Mouse (Mus musculus) c-Kit-positive CD71-positive TER-119-negative erythroid progenitor cells, embryonic 14.5 days (primary cell): ENCODE measurements around the gene Ace3.

Source experiments
- DNase-seq: peaks from one replicate; pipeline ENCODE4 v3.0.0-alpha.2; 2013; ENCODE audit warnings: low read depth

The Ace3 gene

GRCm38 (mm10) chr11:106044349-106044748 lies 49.9 kb downstream of the Ace3 start:
- DNase-seq, result no peak

- no peak for DNase-seq
These were observed 50.8 kb downstream of the Ace3 start for GRCm38 (mm10) chr11:106045256-106045655.

DNA sequence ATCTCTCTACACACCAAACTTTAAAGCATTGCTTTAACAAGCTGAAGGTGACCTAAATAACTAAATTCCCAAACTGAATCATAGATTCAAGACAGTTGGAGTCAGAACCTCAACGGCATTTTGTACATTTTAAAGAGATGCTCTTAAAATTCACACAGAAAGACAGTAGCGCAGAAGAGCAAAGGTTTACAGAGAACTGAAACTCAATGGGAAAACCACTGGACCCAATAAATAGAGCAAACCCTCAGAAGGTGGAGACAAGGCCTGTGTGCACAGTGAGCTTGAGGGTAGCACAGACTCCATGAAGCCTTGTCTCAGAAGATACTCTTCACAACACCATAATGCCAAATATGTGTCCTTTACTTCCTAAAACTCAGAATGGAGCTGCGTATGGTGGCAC lies 51.3 kb downstream of the Ace3 start:
- no peak for DNase-seq

GRCm38 (mm10) chr11:106046584-106046983 lies 52.1 kb downstream of the Ace3 start:
- no peak for DNase-seq

GRCm38 (mm10) chr11:106053921-106054320 lies 59.4 kb downstream of the Ace3 start:
- no peak for DNase-seq

DNA sequence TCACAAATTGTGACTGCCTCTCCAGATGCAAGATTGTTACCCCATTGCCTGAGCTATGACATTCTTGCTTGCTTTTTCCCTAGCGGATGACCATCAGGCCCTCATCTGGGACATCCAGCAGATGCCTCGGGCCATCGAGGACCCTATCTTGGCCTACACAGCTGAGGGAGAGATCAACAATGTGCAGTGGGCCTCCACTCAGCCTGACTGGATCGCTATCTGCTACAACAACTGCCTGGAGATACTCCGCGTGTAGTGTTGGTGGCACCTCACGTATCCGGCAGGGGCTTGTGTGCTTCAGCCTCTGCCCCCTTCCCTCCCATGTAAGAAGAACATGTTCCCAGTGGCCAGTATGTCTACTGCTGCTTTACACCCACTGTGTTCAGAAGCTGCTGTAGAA lies 60.1 kb downstream of the Ace3 start:
- DNase-seq, result no peak
